Mouse (Mus musculus) forebrain, embryonic 15.5 days (tissue): ENCODE results near the gene Dpp8. TPM values are rescaled to one million over a fixed set of nuclear protein-coding genes. Genes with fewer than 3 reads are reported as not detected.
A peak's percentile ranks its signal among the peaks of the same experiment; 100 is the strongest.
"Not testable (repeated sequence)": the region's sequence is repeated elsewhere in the genome, so short reads cannot be mapped to it uniquely, and the experiment has no call there.

Experiments
- ATAC-seq: fragments of 200-750 bp; cut with Nextera tagmentation; replicated peaks from 2 replicates; pipeline ENCODE4 v1.8.0; 2017; ENCODE audit warnings: mild to moderate bottlenecking, moderate TSS enrichment, moderate library complexity
- H3K27ac ChIP-seq: fragments of 300-500 bp; sonication (generic); replicated peaks from 2 replicates; pipeline ENCODE4 v1.5.1; 2015; ENCODE audit warnings: mild to moderate bottlenecking, inconsistent platforms
- H3K27me3 ChIP-seq: fragments of 300-500 bp; sonication (generic); 2 replicates; pipeline ENCODE4 v1.6.1; 2015; ENCODE audit warnings: inconsistent platforms
- H3K36me3 ChIP-seq: fragments of 300-500 bp; sonication (generic); 2 replicates; pipeline ENCODE4 v1.6.1; 2015; ENCODE audit warnings: mild to moderate bottlenecking, inconsistent platforms
- H3K4me1 ChIP-seq: fragments of 300-500 bp; sonication (generic); 2 replicates; pipeline ENCODE4 v1.6.1; 2015; ENCODE audit warnings: inconsistent platforms
- H3K4me2 ChIP-seq: fragments of 300-500 bp; sonication (generic); replicated peaks from 2 replicates; pipeline ENCODE4 v1.6.1; 2015; ENCODE audit warnings: mild to moderate bottlenecking, inconsistent platforms
- H3K4me3 ChIP-seq: fragments of 300-500 bp; sonication (generic); 2 replicates; pipeline ENCODE4 v1.5.1; 2015; ENCODE audit warnings: mild to moderate bottlenecking, inconsistent platforms
- H3K9ac ChIP-seq: fragments of 300-500 bp; sonication (generic); replicated peaks from 2 replicates; pipeline ENCODE4 v1.6.1; 2015; ENCODE audit warnings: mild to moderate bottlenecking, inconsistent platforms
- H3K9me3 ChIP-seq: fragments of 300-500 bp; sonication (generic); 2 replicates; pipeline ENCODE4 v1.6.1; 2016; ENCODE audit warnings: inconsistent platforms
- WGBS: fragments of 180-500 bp; shearing (Covaris S2); methylation state at CpG from one replicate; pipeline ENCODE4 v1.1.7; 2015; ENCODE audit warnings: mixed read lengths; 5-methylcytosine and 5-hydroxymethylcytosine counted together
- polyA plus RNA-seq: library from polyadenylated mRNA; unstranded; fragments of >200 nt; fragmentation: Nextera tagmentation; extraction: Ambion mirVana; gene quantifications from 2 replicates; pipeline ENCODE4 v1.2.1, GENCODE M21; 2015

Gene Dpp8
- polyA plus RNA-seq, 1 experiment from 2014 or later = 44.5 TPM

DNA sequence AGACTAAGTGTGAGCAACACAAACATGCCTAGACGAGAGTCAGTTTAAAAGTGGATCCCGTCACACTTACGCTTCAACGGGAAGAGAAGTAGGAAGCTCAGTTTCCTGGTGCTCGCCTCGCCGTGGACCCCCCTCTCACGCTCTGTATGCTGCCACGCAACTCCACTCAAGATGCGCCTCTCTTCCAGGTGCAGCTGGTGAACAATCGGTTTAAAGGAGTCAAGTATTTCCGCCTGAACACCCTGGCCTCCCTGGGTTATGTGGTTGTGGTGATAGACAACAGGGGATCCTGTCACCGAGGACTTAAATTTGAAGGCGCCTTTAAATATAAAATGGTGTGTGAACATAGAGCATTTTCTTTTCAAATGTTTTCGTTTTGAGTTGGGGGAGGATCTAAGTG, 42.0 kb downstream of the Dpp8 start:
- Histone ChIP-seq H3K27me3 (no peaks in the 10 kb centered on the region), H3K36me3 (peaks cover 64% of the 10 kb centered on the region), H3K9me3 (no peaks in the 10 kb centered on the region), H3K4me3 (no peak overlapping the region), H3K4me2 (no peak overlapping the region), H3K4me1 (no peaks in the 10 kb centered on the region), H3K9ac (no peak overlapping the region), H3K27ac (no peak overlapping the region)
- WGBS = 89% methylated on average over 15 of the region's 15 CpGs
- ATAC-seq = no peak

DNA sequence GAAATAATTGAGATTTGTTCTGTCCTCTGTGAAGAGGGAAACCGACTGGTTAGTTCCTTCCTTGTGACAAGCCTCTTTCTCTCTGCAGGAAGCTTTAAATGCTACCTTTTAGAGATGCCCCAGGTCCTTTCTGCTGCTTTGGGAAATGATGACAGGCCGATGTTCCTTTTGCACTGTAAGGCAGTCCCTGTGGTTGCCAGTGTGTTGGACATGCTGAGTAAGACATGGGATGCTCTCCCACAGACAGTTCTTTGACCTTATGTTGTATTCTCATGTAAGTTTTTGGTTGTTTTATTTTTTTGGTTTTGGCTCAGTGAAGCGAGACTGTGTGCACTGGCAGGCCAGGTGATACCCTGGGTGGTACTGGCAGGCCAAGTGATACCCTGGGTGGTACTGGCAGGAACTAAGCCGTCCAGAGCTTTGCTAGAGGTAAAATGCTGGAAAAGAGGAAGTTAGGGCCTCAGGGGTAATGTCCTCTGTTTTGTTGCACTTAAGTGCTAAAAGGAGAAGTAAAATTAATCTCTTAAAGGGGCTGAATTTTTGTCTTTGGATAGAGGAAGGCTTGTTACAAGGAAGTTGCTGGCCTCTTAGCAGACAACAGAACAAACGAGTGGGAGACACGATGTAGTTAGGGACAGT, 42.8 kb downstream of the Dpp8 start:
- no peaks in the 10 kb centered on the region for H3K9me3 ChIP-seq
- 82% methylated on average over 6 of the region's 6 CpGs for WGBS
- ATAC-seq = no peak
- H3K27me3 ChIP-seq = no peaks in the 10 kb centered on the region
- no peak overlapping the region for H3K9ac ChIP-seq
- no peaks in the 10 kb centered on the region for H3K4me1 ChIP-seq
- H3K36me3 ChIP-seq = peaks cover 64% of the 10 kb centered on the region
- no peak overlapping the region for H3K4me2 ChIP-seq
- H3K4me3 ChIP-seq = no peak overlapping the region
- no peak overlapping the region for H3K27ac ChIP-seq

DNA sequence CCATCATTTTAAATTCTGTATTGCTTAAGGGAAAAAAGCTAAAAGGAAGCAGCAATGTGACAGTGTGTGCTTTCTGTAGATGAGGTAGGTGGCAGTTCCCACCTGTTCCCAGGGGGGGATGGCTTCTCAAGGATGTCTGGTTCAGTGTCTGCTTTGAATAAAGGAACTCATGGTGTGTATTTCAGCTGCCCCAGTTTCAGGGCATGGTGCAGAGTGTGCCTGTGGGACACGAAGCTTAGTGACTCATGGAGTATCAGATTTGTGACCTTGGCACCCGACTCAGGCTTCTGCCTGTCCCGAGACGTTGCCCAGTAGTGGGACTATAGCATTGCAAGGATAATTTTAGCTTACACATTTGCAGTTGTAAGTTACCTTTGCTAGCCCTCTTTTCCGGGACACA, 45.3 kb downstream of the Dpp8 start:
- Histone ChIP-seq H3K27ac (no peak overlapping the region), H3K4me3 (no peak overlapping the region), H3K9me3 (no peaks in the 10 kb centered on the region), H3K27me3 (no peaks in the 10 kb centered on the region), H3K9ac (no peak overlapping the region), H3K4me1 (no peaks in the 10 kb centered on the region), H3K36me3 (peaks cover 71% of the 10 kb centered on the region), H3K4me2 (no peak overlapping the region)
- WGBS = 89% methylated on average over 5 of the region's 5 CpGs
- no peak for ATAC-seq

DNA sequence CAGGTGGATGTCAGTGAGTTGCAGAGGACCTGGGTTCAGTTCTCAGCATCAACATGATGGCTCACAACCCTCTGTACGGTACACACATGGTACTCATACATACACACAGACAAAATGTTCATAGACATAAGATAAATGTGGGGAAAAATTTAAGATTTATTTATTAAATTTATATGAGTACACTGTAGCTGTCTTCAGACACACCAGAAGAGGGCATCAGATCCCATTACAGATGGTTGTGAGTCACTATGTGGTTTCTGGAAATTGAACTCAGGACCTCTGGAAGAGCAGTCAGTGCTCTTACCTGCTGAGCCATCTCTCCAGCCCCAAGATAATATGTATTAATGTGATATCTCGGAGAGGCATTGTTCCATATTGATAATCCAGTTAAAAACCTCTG, 47.9 kb downstream of the Dpp8 start:
- not testable (repeated sequence) for H3K27me3 ChIP-seq, H3K4me1 ChIP-seq, H3K4me3 ChIP-seq, H3K27ac ChIP-seq, H3K9ac ChIP-seq, H3K4me2 ChIP-seq, H3K9me3 ChIP-seq, ATAC-seq
- H3K36me3 ChIP-seq = peaks cover 75% of the 10 kb centered on the region
- 96% methylated on average over 2 of the region's 2 CpGs for WGBS

DNA sequence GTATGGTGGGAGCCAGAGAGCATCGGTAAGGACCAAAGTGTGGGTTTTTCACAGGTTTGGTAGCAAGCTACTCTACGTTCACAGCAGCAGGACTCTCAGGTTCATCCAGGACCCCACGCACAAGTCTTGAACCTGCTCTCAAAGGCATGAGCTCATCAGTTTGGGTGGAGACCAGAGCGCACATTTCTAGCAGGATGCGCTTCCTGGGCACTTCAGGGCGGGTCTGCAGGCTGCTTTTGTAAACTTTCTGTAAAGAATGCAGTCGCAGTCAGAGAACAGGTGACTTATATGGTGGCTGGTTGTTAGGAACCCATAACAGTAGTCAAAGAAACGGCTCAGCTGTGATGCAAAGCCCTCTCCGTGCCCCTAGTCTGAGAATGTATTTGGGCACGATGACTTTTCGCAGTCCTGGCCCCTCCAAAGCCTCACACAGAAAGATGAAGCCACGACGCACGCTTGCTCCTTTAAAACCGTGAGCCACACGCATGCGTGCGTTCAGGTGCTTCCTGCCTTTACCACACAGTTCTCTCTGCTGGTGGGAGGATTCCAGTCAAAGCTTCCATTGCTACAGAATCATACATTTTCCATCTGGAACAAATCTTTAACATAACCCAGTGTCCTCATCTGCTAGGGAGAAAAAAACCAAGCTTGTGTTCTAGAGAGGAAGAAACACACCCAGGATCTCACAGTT, 51.0 kb downstream of the Dpp8 start:
- WGBS = 94% methylated on average over 18 of the region's 18 CpGs

DNA sequence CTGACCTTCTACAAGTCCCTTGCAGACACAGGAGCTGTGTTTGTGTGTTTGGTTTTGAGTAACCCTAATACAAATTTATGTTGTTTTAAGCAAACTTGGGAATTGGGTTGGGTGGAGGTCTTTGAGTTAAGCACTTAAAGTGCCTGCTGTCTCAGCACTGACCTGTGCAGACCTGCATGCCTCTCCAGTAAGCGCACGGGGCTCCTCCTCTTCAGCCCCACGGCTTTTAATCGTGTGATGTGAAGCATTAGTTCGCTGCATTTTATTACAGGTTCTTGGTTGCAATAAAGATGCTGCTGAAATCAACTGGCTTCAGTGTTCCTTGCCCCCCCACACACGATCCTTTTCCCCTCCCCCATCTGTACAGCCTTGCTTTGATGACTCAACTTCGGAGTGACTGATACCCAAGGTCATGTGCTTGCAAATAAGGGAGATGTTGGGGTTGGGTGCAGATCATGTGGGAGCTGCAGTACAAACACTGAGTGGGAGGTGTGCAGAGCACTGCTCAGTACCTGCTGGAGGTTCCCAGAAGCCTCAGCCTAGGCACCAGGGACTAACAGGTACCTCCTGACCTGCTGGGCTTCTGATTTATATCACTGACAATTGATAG, 52.1 kb downstream of the Dpp8 start:
- no peak overlapping the region for H3K4me2 ChIP-seq
- H3K36me3 ChIP-seq = peaks cover 40% of the 10 kb centered on the region
- no peak overlapping the region for H3K27ac ChIP-seq
- WGBS = 87% methylated on average over 7 of the region's 7 CpGs
- no peaks in the 10 kb centered on the region for H3K27me3 ChIP-seq
- H3K9ac ChIP-seq = no peak overlapping the region
- H3K4me1 ChIP-seq = no peaks in the 10 kb centered on the region
- ATAC-seq = no peak
- H3K4me3 ChIP-seq = no peak overlapping the region
- no peaks in the 10 kb centered on the region for H3K9me3 ChIP-seq

More for the DNA sequence above, 51.0 kb downstream of the Dpp8 start:
- Histone ChIP-seq H3K9me3 (no peaks in the 10 kb centered on the region), H3K27me3 (no peaks in the 10 kb centered on the region), H3K4me3 (no peak overlapping the region), H3K4me2 (no peak overlapping the region), H3K9ac (no peak overlapping the region), H3K27ac (no peak overlapping the region), H3K4me1 (no peaks in the 10 kb centered on the region), H3K36me3 (peaks cover 51% of the 10 kb centered on the region)
- ATAC-seq = no peak

DNA sequence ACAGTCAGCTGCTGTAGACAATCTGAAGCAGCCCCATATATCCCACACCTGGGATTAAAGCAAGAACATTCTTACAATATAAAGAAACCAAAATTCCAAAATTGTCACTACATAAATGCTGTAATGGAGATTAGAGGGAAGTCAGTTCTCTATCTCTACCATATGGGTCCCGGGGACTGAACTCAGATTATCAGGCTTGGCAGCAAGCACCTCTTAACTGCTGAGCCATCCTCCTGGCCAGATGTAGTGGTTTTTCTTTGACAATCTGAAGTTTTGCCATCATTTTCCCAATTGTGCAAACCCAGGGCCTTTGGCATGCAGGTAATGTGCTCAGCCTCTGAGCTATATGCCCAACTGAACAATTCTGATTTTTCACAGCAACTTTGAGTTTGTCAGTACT, 53.1 kb downstream of the Dpp8 start:
- Histone ChIP-seq H3K9ac (no peak overlapping the region), H3K36me3 (peaks cover 36% of the 10 kb centered on the region), H3K27ac (no peak overlapping the region), H3K4me2 (no peak overlapping the region), H3K27me3 (no peaks in the 10 kb centered on the region), H3K4me3 (no peak overlapping the region), H3K4me1 (no peaks in the 10 kb centered on the region), H3K9me3 (no peaks in the 10 kb centered on the region)
- 88% methylated on average over 1 of the region's 1 CpGs for WGBS
- no peak for ATAC-seq

DNA sequence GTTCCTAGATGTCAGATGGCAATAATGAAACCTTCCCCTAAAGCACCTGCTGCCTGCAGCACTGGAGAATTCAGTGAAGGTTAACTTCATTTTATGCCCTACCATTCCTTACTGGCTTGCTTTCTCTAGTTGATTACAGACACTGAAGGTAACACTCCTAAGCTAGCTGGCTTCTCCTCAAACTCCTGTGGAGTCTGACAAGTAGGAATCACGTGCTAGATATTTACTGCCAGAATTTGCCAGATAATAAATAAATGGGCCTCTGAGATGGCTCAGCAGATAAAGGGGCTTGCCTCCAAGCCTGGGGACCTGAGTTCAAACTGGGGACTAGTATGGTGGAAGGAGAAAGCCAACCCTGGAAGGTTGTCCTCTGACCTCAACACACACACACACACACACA, 54.6 kb downstream of the Dpp8 start:
- ATAC-seq = no peak
- Histone ChIP-seq H3K9me3 (no peaks in the 10 kb centered on the region), H3K4me3 (no peak overlapping the region), H3K27me3 (no peaks in the 10 kb centered on the region), H3K27ac (no peak overlapping the region), H3K4me2 (no peak overlapping the region), H3K36me3 (peaks cover 23% of the 10 kb centered on the region), H3K9ac (no peak overlapping the region), H3K4me1 (no peaks in the 10 kb centered on the region)
- WGBS = 42% methylated on average over 1 of the region's 1 CpGs

DNA sequence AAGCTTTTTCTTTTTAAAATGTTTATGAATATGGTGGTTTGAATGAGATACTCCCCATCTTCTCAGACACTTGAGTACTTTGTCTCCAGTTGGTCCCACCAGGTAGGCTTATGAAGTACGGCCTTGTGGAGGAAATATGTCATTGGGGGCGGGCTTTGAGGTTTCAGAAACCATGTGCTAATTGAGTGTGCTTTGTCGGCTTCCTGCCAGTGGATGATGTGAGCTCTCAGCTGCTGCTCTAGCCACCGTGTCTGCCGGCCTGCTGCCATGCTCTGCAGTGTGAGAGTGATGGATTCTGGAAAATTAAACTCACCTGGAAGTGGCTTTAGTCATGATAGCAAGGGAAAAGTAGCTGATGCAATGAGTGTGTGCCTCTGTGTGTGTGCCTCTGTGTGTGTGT, 55.3 kb downstream of the Dpp8 start:
- H3K9me3 ChIP-seq = no peaks in the 10 kb centered on the region
- no peak overlapping the region for H3K4me3 ChIP-seq
- no peaks in the 10 kb centered on the region for H3K4me1 ChIP-seq
- peaks cover 19% of the 10 kb centered on the region for H3K36me3 ChIP-seq
- ATAC-seq = no peak
- no peak overlapping the region for H3K4me2 ChIP-seq
- no peak overlapping the region for H3K27ac ChIP-seq
- no peak overlapping the region for H3K9ac ChIP-seq
- 44% methylated on average over 5 of the region's 5 CpGs for WGBS
- no peaks in the 10 kb centered on the region for H3K27me3 ChIP-seq

DNA sequence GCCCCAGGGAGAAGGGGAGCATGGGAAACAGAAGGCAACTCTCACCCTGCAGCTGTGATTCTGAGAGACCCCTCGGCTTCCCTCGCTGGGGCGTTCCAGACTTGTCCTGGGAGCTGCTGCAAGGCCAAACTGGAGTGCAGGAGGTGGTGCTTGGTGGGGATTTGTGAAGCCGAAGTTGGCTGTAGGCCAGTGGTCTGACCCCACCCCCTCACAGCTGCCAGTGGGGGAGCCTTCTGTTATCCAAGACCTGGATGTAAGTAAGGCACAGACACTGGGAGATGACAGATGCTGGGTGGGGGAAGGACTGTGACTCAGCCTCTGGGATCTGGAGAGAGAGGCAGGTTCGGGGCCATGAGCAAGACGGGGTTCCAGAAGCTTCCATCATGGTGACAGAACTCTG, 62.0 kb downstream of the Dpp8 start:
- peak; percentile 51; the same call in 1 of the 2 replicates for ATAC-seq

DNA sequence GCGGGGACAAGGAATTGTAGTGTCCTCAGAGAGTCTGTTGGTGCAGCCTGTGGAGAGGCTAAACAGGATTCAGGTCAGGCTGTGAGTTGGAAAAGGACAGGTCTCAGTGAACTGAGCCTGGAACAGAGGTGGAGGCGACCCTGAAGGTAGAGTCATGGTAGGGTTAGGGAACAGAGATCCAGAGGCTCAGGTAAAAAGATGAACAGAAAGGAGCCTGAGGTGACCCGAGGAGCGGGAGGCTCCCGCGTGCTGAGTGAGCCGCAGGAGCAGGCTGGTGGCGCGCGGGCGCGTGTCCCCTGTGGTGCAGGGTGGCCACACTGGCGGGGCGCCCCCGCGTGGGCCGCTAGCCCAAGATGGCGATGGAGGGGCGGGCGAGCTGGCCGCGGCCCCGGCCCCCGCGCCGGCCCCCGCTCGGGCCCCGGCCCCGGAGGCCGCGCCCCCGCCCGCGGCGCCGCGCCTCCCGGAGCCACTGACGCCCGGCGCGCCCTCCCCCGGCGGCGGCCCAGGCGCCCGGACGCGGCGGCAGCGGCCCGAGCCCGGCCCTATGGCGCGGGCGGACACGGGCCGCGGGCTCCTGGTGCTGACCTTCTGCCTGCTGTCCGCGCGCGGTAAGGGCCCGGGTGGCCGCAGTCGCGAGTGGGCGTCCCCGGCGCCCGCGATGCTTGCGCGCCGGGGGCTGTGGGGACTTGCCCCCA, 68.9 kb downstream of the Dpp8 start, which contains the start of gene Igdcc4:
Igdcc4 (plus strand) TSS at position 496 of the 695 bp plus-strand sequence.
- 0 out of 2 replicates have a peak, but pooled peaks have one; percentile 9 for ATAC-seq
- H3K4me3 ChIP-seq = peak within 1 kb of the TSS; percentile 95
- peaks cover 28% of the 10 kb centered on the region for H3K4me1 ChIP-seq
- H3K27ac ChIP-seq = peak within 1 kb of the TSS; percentile 80
- H3K9ac ChIP-seq = peak within 1 kb of the TSS; percentile 85
- peak within 1 kb of the TSS; percentile 95 for H3K4me2 ChIP-seq
- H3K9me3 ChIP-seq = peaks cover 7% of the 10 kb centered on the region; the same call in 1 of the 2 replicates
- no peaks in the 10 kb centered on the region for H3K27me3 ChIP-seq
- H3K36me3 ChIP-seq = no peaks in the 10 kb centered on the region
- WGBS = 2% methylated on average over 35 of the region's 76 CpGs

More for the DNA sequence above, 62.0 kb downstream of the Dpp8 start:
- Histone ChIP-seq H3K4me3 (no peak overlapping the region), H3K27ac (no peak overlapping the region), H3K9me3 (no peaks in the 10 kb centered on the region), H3K4me2 (no peak overlapping the region), H3K4me1 (peaks cover 5% of the 10 kb centered on the region; the same call in 1 of the 2 replicates), H3K9ac (no peak overlapping the region), H3K36me3 (no peaks in the 10 kb centered on the region), H3K27me3 (no peaks in the 10 kb centered on the region)
- 20% methylated on average over 6 of the region's 6 CpGs for WGBS
